Mouse (Mus musculus): ENCODE results near the gene Crygc. TPM values are rescaled to one million over a fixed set of nuclear protein-coding genes. Genes with fewer than 3 reads are reported as not detected.

The Crygc gene
- polyA plus RNA-seq, 1 experiment from 2014 or later = not detected

- Histone ChIP-seq H3K27me3 (no peaks in the 10 kb centered on the region), H3K27ac (no peak within 1 kb of the TSS), H3K4me2 (no peak within 1 kb of the TSS), H3K36me3 (no peaks in the 10 kb centered on the region), H3K9me3 (replicated peaks) (no peaks in the 10 kb centered on the region), H3K4me1 (replicated peaks) (no peaks in the 10 kb centered on the region), H3K4me3 (no peak within 1 kb of the TSS), H3K9ac (no peak within 1 kb of the TSS)
- 80% methylated on average over 11 of the region's 11 CpGs for WGBS
- no peak for ATAC-seq (replicated peaks; ENCODE audit: insufficient number of reproducible peaks, insufficient read depth, low FRiP score, low read depth)
Measured at GRCm38 (mm10) chr1:65103273-65103672, 29.8 kb upstream of the Crygc start, which contains the start of gene Cryga. Gene Cryga, minus strand, starts transcription at chr1:65103373.

- Histone ChIP-seq H3K36me3 (no peaks in the 10 kb centered on the region), H3K4me1 (replicated peaks) (no peaks in the 10 kb centered on the region), H3K27me3 (no peaks in the 10 kb centered on the region), H3K27ac (no peak overlapping the region), H3K9me3 (replicated peaks) (no peaks in the 10 kb centered on the region), H3K4me3 (no peak overlapping the region), H3K4me2 (no peak overlapping the region), H3K9ac (no peak overlapping the region)
- 77% methylated on average over 3 of the region's 3 CpGs for WGBS
- ATAC-seq (replicated peaks; ENCODE audit: insufficient number of reproducible peaks, insufficient read depth, low FRiP score, low read depth) = no peak
Measured at GRCm38 (mm10) chr1:65096953-65097352, 23.5 kb upstream of the Crygc start.

DNA sequence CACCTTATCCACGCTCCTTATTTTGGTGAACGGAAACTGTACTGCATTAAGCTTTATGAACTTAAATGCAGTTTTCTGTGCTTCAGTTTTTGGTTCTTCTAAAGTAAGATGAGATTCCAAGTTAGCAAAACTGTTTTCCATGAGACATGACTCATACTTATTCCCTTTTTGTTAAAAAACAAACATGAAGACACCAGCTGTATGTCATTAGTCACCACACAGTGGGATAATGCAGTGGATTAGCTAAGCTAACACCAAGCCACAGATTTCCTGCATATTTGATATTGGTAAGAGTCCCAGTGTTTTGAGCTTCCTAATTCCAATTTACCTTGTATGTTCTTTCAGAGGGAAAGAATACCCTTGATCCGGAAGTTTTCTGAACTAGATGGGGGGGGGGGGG lies 18.1 kb upstream of the Crygc start:
- no peaks in the 10 kb centered on the region for H3K9me3 ChIP-seq (replicated peaks)
- H3K4me1 ChIP-seq (replicated peaks) = no peaks in the 10 kb centered on the region
- no peaks in the 10 kb centered on the region for H3K36me3 ChIP-seq
- H3K27ac ChIP-seq = no peak overlapping the region
- H3K27me3 ChIP-seq = no peaks in the 10 kb centered on the region
- H3K9ac ChIP-seq = no peak overlapping the region
- no peak for ATAC-seq (replicated peaks; ENCODE audit: insufficient number of reproducible peaks, insufficient read depth, low FRiP score, low read depth)
- no peak overlapping the region for H3K4me2 ChIP-seq
- 89% methylated on average over 3 of the region's 3 CpGs for WGBS
- no peak overlapping the region for H3K4me3 ChIP-seq

DNA sequence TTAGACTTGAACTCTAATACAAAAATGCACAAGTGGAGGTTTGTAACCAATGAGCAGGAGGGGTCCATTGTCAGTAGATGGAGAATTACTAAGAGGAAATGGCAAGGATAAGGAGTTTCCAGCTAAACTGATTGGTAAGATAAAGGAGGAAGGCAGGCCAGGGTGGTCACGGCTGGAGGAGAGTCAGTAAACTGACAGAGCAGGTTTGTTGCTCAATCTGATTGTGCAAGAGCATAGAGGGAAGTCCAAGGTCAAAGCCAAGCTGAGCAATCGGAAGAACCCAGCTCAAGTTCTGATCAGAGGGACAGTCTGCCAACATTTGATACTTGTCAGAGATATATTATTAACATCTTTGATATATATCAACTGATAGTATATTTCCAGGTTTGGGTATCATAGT lies 16.9 kb upstream of the Crygc start:
- no peak for ATAC-seq (replicated peaks; ENCODE audit: insufficient number of reproducible peaks, insufficient read depth, low FRiP score, low read depth)
- H3K9me3 ChIP-seq (replicated peaks) = no peaks in the 10 kb centered on the region
- WGBS = 39% methylated on average over 2 of the region's 2 CpGs
- H3K27ac ChIP-seq = no peak overlapping the region
- H3K4me3 ChIP-seq = no peak overlapping the region
- H3K4me2 ChIP-seq = no peak overlapping the region
- H3K4me1 ChIP-seq (replicated peaks) = no peaks in the 10 kb centered on the region
- H3K36me3 ChIP-seq = no peaks in the 10 kb centered on the region
- no peaks in the 10 kb centered on the region for H3K27me3 ChIP-seq
- H3K9ac ChIP-seq = no peak overlapping the region

- 68% methylated on average over 6 of the region's 6 CpGs for WGBS
- H3K4me1 ChIP-seq (replicated peaks) = no peaks in the 10 kb centered on the region
- ATAC-seq (replicated peaks; ENCODE audit: insufficient number of reproducible peaks, insufficient read depth, low FRiP score, low read depth) = no peak
Measured at GRCm38 (mm10) chr1:65088567-65089356, 15.3 kb upstream of the Crygc start.

GRCm38 (mm10) chr1:65082188-65082587 lies 8.7 kb upstream of the Crygc start, which contains the start of gene Crygb:
Gene Crygb, minus strand, starts transcription at chr1:65082288.
- H3K4me2 ChIP-seq = no peak within 1 kb of the TSS
- H3K9ac ChIP-seq = no peak within 1 kb of the TSS
- 46% methylated on average over 7 of the region's 7 CpGs for WGBS
- no peak within 1 kb of the TSS for H3K27ac ChIP-seq
- H3K4me3 ChIP-seq = no peak within 1 kb of the TSS
- H3K9me3 ChIP-seq (replicated peaks) = no peaks in the 10 kb centered on the region
- H3K27me3 ChIP-seq = no peaks in the 10 kb centered on the region
- no peak for ATAC-seq (replicated peaks; ENCODE audit: insufficient number of reproducible peaks, insufficient read depth, low FRiP score, low read depth)
- H3K4me1 ChIP-seq (replicated peaks) = no peaks in the 10 kb centered on the region
- H3K36me3 ChIP-seq = no peaks in the 10 kb centered on the region

More at GRCm38 (mm10) chr1:65088567-65089356, 15.3 kb upstream of the Crygc start:
- Histone ChIP-seq H3K27me3 (no peaks in the 10 kb centered on the region), H3K27ac (no peak overlapping the region), H3K4me2 (no peak overlapping the region), H3K9ac (no peak overlapping the region), H3K9me3 (replicated peaks) (no peaks in the 10 kb centered on the region), H3K36me3 (no peaks in the 10 kb centered on the region), H3K4me3 (no peak overlapping the region)

DNA sequence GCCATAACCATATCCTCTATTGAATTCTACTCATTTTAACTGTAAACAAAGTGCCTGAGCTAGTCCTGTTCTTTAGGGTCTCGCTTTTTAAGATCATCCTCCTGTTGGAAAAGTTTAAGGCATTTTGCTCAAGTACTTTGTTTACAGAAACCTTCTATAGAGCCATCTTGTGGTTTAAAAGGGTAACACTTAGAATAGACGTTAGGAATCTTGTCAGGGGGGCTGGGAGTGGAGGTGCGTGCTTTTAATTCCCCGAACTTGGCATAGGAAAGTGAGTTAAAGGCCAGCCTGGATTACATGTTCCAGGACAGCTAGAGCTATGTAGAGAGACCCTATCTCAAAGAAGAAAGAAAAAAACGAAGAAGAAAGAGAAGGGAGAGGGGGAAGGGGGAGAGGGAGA lies 2.1 kb upstream of the Crygc start:
- no peak overlapping the region for H3K4me3 ChIP-seq
- H3K4me1 ChIP-seq (replicated peaks) = no peaks in the 10 kb centered on the region
- H3K4me2 ChIP-seq = no peak overlapping the region
- ATAC-seq (replicated peaks; ENCODE audit: insufficient number of reproducible peaks, insufficient read depth, low FRiP score, low read depth) = no peak
- H3K27ac ChIP-seq = no peak overlapping the region
- H3K9ac ChIP-seq = no peak overlapping the region
- H3K36me3 ChIP-seq = no peaks in the 10 kb centered on the region
- 12% methylated on average over 5 of the region's 5 CpGs for WGBS
- no peaks in the 10 kb centered on the region for H3K9me3 ChIP-seq (replicated peaks)
- H3K27me3 ChIP-seq = no peaks in the 10 kb centered on the region

- H3K9me3 ChIP-seq (replicated peaks) = no peaks in the 10 kb centered on the region
- ATAC-seq (replicated peaks; ENCODE audit: insufficient number of reproducible peaks, insufficient read depth, low FRiP score, low read depth) = no peak
- H3K4me3 ChIP-seq = no peak overlapping the region
- H3K4me2 ChIP-seq = no peak overlapping the region
- H3K27me3 ChIP-seq = no peaks in the 10 kb centered on the region
- H3K36me3 ChIP-seq = no peaks in the 10 kb centered on the region
- H3K4me1 ChIP-seq (replicated peaks) = no peaks in the 10 kb centered on the region
- no peak overlapping the region for H3K27ac ChIP-seq
- no peak overlapping the region for H3K9ac ChIP-seq
Measured at GRCm38 (mm10) chr1:65067842-65068241, 5.6 kb downstream of the Crygc start.

GRCm38 (mm10) chr1:65064201-65064600 lies 9.3 kb downstream of the Crygc start:
- ATAC-seq (replicated peaks; ENCODE audit: insufficient number of reproducible peaks, insufficient read depth, low FRiP score, low read depth) = no peak
- Histone ChIP-seq H3K4me1 (replicated peaks) (no peaks in the 10 kb centered on the region), H3K27me3 (no peaks in the 10 kb centered on the region), H3K4me2 (no peak overlapping the region), H3K9ac (no peak overlapping the region), H3K9me3 (replicated peaks) (no peaks in the 10 kb centered on the region), H3K27ac (no peak overlapping the region), H3K36me3 (no peaks in the 10 kb centered on the region), H3K4me3 (no peak overlapping the region)
- 84% methylated on average over 15 of the region's 15 CpGs for WGBS

DNA sequence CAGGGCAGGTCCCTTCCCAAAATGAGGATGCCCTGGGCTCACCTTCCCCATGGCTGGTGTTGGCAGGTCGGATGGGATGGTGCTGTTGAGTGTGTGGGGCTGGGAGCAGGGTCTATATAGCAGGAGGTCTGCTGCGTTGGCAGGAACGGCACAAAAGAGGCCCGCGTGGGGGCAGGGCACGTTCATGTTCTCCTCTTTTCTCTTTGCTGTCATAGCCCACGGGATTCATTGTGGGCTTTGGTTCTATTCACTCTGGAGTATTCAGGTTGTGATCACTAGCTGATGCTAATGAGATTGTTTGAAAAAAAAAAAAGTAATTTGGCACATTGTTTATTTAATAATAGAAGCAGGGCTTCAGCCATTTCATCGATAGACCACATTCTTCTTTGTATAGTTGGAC lies 10.1 kb downstream of the Crygc start, which contains the start of gene Crygd:
TSS of gene Crygd (minus strand) at position 101 of the 400 bp plus-strand sequence.
- no peak within 1 kb of the TSS for H3K4me3 ChIP-seq
- no peak within 1 kb of the TSS for H3K9ac ChIP-seq
- no peak within 1 kb of the TSS for H3K27ac ChIP-seq
- H3K27me3 ChIP-seq = no peaks in the 10 kb centered on the region
- H3K36me3 ChIP-seq = no peaks in the 10 kb centered on the region
- WGBS = 75% methylated on average over 8 of the region's 8 CpGs
- H3K9me3 ChIP-seq (replicated peaks) = no peaks in the 10 kb centered on the region
- H3K4me2 ChIP-seq = no peak within 1 kb of the TSS
- ATAC-seq (replicated peaks; ENCODE audit: insufficient number of reproducible peaks, insufficient read depth, low FRiP score, low read depth) = no peak
- H3K4me1 ChIP-seq (replicated peaks) = no peaks in the 10 kb centered on the region

GRCm38 (mm10) chr1:65052140-65052539 lies 21.3 kb downstream of the Crygc start:
- ATAC-seq (replicated peaks; ENCODE audit: insufficient number of reproducible peaks, insufficient read depth, low FRiP score, low read depth) = no peak
- no peaks in the 10 kb centered on the region for H3K36me3 ChIP-seq

GRCm38 (mm10) chr1:65051696-65052095 lies 21.8 kb downstream of the Crygc start:
- no peaks in the 10 kb centered on the region for H3K36me3 ChIP-seq
- no peak overlapping the region for H3K9ac ChIP-seq
- WGBS = 62% methylated on average over 7 of the region's 7 CpGs
- no peaks in the 10 kb centered on the region for H3K27me3 ChIP-seq
- H3K4me3 ChIP-seq = no peak overlapping the region
- H3K4me1 ChIP-seq (replicated peaks) = 0 out of 2 replicates have a peak, but pooled peaks cover 3% of the 10 kb centered on the region
- H3K4me2 ChIP-seq = no peak overlapping the region
- no peak for ATAC-seq (replicated peaks; ENCODE audit: insufficient number of reproducible peaks, insufficient read depth, low FRiP score, low read depth)
- no peak overlapping the region for H3K27ac ChIP-seq
- H3K9me3 ChIP-seq (replicated peaks) = no peaks in the 10 kb centered on the region

More at GRCm38 (mm10) chr1:65052140-65052539, 21.3 kb downstream of the Crygc start:
- 0 out of 2 replicates have a peak, but pooled peaks cover 3% of the 10 kb centered on the region for H3K4me1 ChIP-seq (replicated peaks)
- H3K9ac ChIP-seq = no peak overlapping the region
- H3K27me3 ChIP-seq = no peaks in the 10 kb centered on the region
- WGBS = 23% methylated on average over 2 of the region's 2 CpGs
- no peaks in the 10 kb centered on the region for H3K9me3 ChIP-seq (replicated peaks)
- H3K4me2 ChIP-seq = no peak overlapping the region
- no peak overlapping the region for H3K27ac ChIP-seq
- H3K4me3 ChIP-seq = no peak overlapping the region

Data from heart, embryonic 15.5 days (tissue).